Mouse (Mus musculus) right cerebral cortex, postnatal 4 days (tissue): ENCODE results near the gene Commd1.

Experiments
- DNase-seq: peaks from one replicate; pipeline ENCODE4 v3.0.0-alpha.2; 2022

Gene Commd1

GRCm38 (mm10) chr11:22857705-22858440 is 124.3 kb downstream of the Commd1 start:
- no peak for DNase-seq

- DNase-seq, result no peak
These were observed 125.0 kb downstream of the Commd1 start for GRCm38 (mm10) chr11:22857106-22857704.

- no peak for DNase-seq
These were observed 125.7 kb downstream of the Commd1 start for GRCm38 (mm10) chr11:22856371-22856965.

GRCm38 (mm10) chr11:22854571-22854970 is 127.6 kb downstream of the Commd1 start:
- DNase-seq, result no peak

GRCm38 (mm10) chr11:22853477-22854157 is 128.6 kb downstream of the Commd1 start:
- DNase-seq, result no peak

- DNase-seq, result no peak
These were observed 129.7 kb downstream of the Commd1 start for GRCm38 (mm10) chr11:22852510-22852909.

- DNase-seq, result no peak
These were observed 130.8 kb downstream of the Commd1 start for GRCm38 (mm10) chr11:22851416-22851815.

GRCm38 (mm10) chr11:22850077-22850476 is 132.1 kb downstream of the Commd1 start:
- no peak for DNase-seq

GRCm38 (mm10) chr11:22848649-22849195 is 133.5 kb downstream of the Commd1 start:
- no peak for DNase-seq

GRCm38 (mm10) chr11:22847732-22848648 is 134.2 kb downstream of the Commd1 start:
- DNase-seq, result no peak

- DNase-seq, result no peak
These were observed 135.0 kb downstream of the Commd1 start for GRCm38 (mm10) chr11:22846960-22847731.
